Mouse (Mus musculus): ENCODE results near the gene Nup107.

DNA sequence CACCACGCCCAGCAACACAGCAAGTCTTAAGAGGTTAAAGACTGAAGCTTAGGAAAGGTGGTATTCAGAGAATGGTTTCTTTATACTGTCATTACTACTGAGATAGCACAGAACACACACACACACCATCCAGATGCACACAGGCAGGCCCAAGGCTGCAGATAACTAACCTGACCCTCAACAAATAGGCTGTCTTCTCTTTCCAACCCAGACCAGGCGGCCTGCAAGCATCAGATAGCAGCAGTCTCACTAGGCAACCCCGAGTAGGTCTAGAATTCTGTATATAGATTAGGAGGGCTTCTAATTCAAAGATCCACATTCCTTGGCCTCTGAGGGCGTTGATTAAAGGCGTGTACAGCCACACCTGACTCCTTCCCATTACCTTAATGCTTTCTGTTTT, 60.3 kb downstream of the Nup107 start:
- TF ChIP-seq CTCF (IDR thresholded peaks at IDR 0.05; ENCODE audit: borderline replicate concordance, insufficient read depth, low read depth, low read length) (no peak), POLR2A (IDR thresholded peaks at IDR 0.05; ENCODE audit: borderline replicate concordance, insufficient read depth, low read length) (no peak)

Measured in cerebellum, adult 2 months (tissue).